Mouse (Mus musculus): ENCODE measurements at regions not wholly inside any gene's neighbourhood (a gene's known extent, or its start where the extent isn't known, plus 50 kb on each side); places are given as distances from the start of the nearest gene placed in this dataset.

DNA sequence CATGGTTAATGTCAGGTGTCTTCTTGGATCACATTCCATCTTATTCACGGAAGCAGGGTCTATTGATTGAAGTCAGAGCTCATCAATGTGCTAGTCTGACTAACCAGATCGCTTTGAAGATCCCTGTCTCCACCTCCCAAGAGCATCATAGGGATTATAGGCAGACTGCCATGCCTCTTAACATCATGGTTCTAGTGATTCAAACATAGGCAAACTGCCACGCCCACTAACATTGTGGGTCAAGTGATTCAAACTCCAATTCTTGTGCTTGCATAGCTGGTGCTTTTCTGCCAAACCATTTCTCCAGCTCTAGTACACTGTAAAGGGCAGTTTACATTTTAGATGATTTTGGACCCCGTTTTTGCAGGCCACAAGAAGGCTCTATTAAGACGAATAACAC is 77.1 kb upstream of the Sash1 start:
- Histone ChIP-seq H3K27ac (replicated peaks; ENCODE audit: low read depth, low read length) (no peak overlapping the region), H3K4me2 (replicated peaks; ENCODE audit: low read depth, low read length, severe bottlenecking) (no peak overlapping the region), H3K36me3 (ENCODE audit: control insufficient read depth, insufficient read depth, low read length) (no peaks in the 10 kb centered on the region), H3K9me3 (ENCODE audit: control insufficient read depth, low read length) (no peaks in the 10 kb centered on the region), H3K4me1 (ENCODE audit: control insufficient read depth, insufficient read depth, low read length) (peaks cover 3% of the 10 kb centered on the region; the same call in 1 of the 2 replicates), H3K9ac (ENCODE audit: low read depth, low read length, severe bottlenecking) (no peak overlapping the region), H3K27me3 (ENCODE audit: control insufficient read depth, insufficient read depth, low read length) (no peaks in the 10 kb centered on the region), H3K4me3 (replicated peaks; ENCODE audit: low read length) (no peak overlapping the region)
- ATAC-seq (ENCODE audit: low FRiP score, low read depth) (no peak), DNase-seq (ENCODE audit: low spot score) (no peak)
- no peak for TF ChIP-seq POLR2A (IDR thresholded peaks at IDR 0.05; ENCODE audit: borderline replicate concordance, extremely low read depth, insufficient read depth, insufficient read length)
- WGBS, result 75% methylated on average over 5 of the region's 5 CpGs

DNA sequence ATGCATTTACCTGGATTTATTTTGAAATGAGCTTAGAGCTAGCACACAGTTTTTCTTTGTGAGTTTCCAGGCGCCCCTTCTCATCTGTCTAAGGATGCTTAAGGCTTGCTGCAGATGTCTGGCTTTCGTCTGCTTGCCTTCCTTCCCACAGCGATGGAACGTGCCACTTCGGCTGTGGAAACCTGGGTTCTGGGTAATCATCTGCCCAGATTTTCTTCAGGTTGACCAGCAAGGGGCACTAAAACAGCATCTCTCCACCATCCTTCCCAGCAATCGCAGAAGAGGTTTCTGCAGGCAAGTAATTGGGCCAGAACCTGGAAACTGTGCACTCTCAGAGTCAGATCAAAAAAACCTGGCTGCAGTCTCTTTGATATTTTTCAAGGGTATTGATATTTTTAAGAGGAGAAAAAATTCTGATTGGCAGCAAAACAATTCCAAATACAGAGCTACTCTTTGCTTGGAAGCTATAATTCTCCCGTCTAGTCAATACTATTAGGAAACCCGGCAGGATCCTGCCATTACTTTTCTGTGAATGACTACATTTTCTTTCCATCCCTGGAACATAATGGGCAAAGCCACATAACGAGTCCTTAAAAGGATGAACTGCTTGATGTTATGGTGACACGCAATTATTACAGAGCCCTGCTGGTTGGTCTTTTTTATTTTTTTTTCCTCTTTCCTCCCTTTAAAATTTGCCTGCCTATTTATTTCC is 75.2 kb upstream of the Sash1 start:
- H3K9ac ChIP-seq (ENCODE audit: low read depth, low read length, severe bottlenecking), result no peak overlapping the region
- no peak for TF ChIP-seq POLR2A (IDR thresholded peaks at IDR 0.05; ENCODE audit: borderline replicate concordance, extremely low read depth, insufficient read depth, insufficient read length)
- H3K36me3 ChIP-seq (ENCODE audit: control insufficient read depth, insufficient read depth, low read length), result no peaks in the 10 kb centered on the region
- no peaks in the 10 kb centered on the region for H3K9me3 ChIP-seq (ENCODE audit: control insufficient read depth, low read length)
- DNase-seq (ENCODE audit: low spot score) (no peak), ATAC-seq (ENCODE audit: low FRiP score, low read depth) (no peak)
- H3K4me2 ChIP-seq (replicated peaks; ENCODE audit: low read depth, low read length, severe bottlenecking), result no peak overlapping the region
- WGBS, result 35% methylated on average over 10 of the region's 10 CpGs
- H3K27me3 ChIP-seq (ENCODE audit: control insufficient read depth, insufficient read depth, low read length), result no peaks in the 10 kb centered on the region
- H3K4me1 ChIP-seq (ENCODE audit: control insufficient read depth, insufficient read depth, low read length), result peaks cover 4% of the 10 kb centered on the region; the same call in 1 of the 2 replicates
- no peak overlapping the region for H3K27ac ChIP-seq (replicated peaks; ENCODE audit: low read depth, low read length)
- H3K4me3 ChIP-seq (replicated peaks; ENCODE audit: low read length), result no peak overlapping the region

DNA sequence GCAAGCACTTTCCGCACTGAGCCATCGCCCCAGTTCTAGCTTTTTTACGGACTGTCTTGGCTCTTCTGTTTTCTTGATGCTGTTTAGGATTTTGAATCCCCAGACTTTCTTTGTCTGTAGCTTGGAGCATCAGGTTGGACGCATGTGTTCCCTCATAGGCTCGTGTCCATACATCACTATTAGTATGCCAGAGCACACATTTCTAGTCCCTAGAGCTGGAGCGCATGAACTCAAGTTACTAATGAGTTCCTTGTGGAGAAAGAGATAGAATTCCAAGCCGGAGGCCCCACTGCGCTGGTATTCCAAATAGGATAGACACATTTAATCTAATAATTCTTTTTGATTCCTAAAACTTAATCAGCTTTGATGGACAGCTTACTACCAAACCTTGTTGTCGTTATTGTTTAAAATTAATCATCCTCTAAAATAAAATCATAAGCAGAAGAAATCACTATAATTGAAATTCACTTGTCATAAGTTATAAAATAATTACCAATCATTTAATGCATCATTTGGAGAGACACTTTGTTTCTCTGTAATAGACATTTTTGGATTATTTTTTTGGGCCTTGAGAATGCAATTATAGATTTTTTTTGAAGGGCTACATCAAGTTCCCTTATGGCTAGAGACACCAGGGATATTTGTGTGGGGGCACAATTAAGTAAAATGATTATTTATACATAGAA is 74.5 kb upstream of the Sash1 start:
- H3K27me3 ChIP-seq (ENCODE audit: control insufficient read depth, insufficient read depth, low read length), result no peaks in the 10 kb centered on the region
- peaks cover 10% of the 10 kb centered on the region; the same call in 1 of the 2 replicates for H3K4me1 ChIP-seq (ENCODE audit: control insufficient read depth, insufficient read depth, low read length)
- no peak overlapping the region for H3K4me3 ChIP-seq (replicated peaks; ENCODE audit: low read length)
- no peaks in the 10 kb centered on the region for H3K9me3 ChIP-seq (ENCODE audit: control insufficient read depth, low read length)
- TF ChIP-seq POLR2A (IDR thresholded peaks at IDR 0.05; ENCODE audit: borderline replicate concordance, extremely low read depth, insufficient read depth, insufficient read length), result no peak
- no peak overlapping the region for H3K27ac ChIP-seq (replicated peaks; ENCODE audit: low read depth, low read length)
- no peak overlapping the region for H3K9ac ChIP-seq (ENCODE audit: low read depth, low read length, severe bottlenecking)
- 49% methylated on average over 9 of the region's 9 CpGs for WGBS
- ATAC-seq (ENCODE audit: low FRiP score, low read depth), result peak; percentile 29; the same call in 1 of the 2 replicates
- no peaks in the 10 kb centered on the region for H3K36me3 ChIP-seq (ENCODE audit: control insufficient read depth, insufficient read depth, low read length)
- H3K4me2 ChIP-seq (replicated peaks; ENCODE audit: low read depth, low read length, severe bottlenecking), result no peak overlapping the region
- no peak for DNase-seq (ENCODE audit: low spot score)

DNA sequence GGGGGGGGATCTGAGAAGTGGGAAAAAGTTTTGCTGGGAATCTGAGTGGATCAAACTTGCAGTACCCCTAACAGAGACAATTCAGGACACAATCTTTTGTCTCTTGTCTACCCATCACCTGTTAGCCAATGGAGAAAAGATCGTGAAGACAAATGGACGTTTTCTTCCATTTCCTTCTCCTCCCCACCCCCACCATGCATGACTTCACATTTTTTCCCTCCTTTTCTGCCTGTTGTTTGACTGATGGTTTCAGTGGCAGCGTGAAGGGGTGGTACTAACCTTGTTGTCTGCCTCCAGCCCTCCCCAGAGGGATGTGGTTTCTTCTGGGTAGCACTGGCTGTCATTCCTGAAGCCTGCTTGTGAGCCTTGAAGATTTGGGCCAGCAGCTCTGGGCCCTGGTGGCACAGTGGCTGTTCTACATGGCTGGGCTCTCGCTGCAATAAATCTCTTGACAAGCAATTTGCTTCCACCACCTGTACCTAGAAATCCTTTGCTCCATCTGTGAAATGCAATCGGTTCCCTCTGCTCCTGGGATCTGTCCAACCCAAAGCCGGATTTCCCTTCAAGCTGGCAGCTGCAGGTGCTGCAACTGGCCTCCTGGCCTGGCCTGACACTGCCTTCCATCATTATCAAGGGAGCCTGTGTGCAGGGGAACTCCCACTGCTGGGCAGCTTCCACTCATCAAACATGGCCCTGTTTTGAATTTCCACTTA is 69.8 kb upstream of the Sash1 start:
- DNase-seq (ENCODE audit: low spot score), result no peak
- no peak overlapping the region for H3K4me2 ChIP-seq (replicated peaks; ENCODE audit: low read depth, low read length, severe bottlenecking)
- no peak overlapping the region for H3K27ac ChIP-seq (replicated peaks; ENCODE audit: low read depth, low read length)

DNA sequence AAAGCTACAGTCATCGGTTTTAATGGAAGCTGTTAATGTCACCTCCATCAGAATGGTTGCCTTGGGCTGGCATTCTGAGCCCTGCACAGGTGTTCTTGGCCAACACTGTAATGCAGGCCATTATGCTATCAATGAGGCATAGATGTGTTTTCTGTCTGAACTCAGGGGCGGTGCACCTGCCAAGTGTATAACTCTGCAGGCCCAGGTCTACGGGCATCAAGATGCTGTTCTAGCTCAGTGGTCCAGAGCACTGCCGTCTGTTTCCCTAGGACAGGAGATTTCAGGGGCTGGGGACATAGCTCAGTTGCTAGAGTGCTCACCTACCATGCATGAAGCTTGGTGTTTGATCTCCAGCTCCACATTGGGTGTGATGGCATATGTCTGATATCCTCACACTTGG is 68.1 kb upstream of the Sash1 start:
- Histone ChIP-seq H3K4me2 (replicated peaks; ENCODE audit: low read depth, low read length, severe bottlenecking) (no peak overlapping the region), H3K27ac (replicated peaks; ENCODE audit: low read depth, low read length) (no peak overlapping the region), H3K4me3 (replicated peaks; ENCODE audit: low read length) (no peak overlapping the region), H3K27me3 (ENCODE audit: control insufficient read depth, insufficient read depth, low read length) (no peaks in the 10 kb centered on the region), H3K9ac (ENCODE audit: low read depth, low read length, severe bottlenecking) (no peak overlapping the region), H3K4me1 (ENCODE audit: control insufficient read depth, insufficient read depth, low read length) (peaks cover 19% of the 10 kb centered on the region), H3K36me3 (ENCODE audit: control insufficient read depth, insufficient read depth, low read length) (no peaks in the 10 kb centered on the region), H3K9me3 (ENCODE audit: control insufficient read depth, low read length) (no peaks in the 10 kb centered on the region)
- no peak for ATAC-seq (ENCODE audit: low FRiP score, low read depth)
- 84% methylated on average over 4 of the region's 4 CpGs for WGBS
- DNase-seq (ENCODE audit: low spot score), result no peak
- no peak for TF ChIP-seq POLR2A (IDR thresholded peaks at IDR 0.05; ENCODE audit: borderline replicate concordance, extremely low read depth, insufficient read depth, insufficient read length)

More for the DNA sequence above, 69.8 kb upstream of the Sash1 start:
- no peaks in the 10 kb centered on the region for H3K27me3 ChIP-seq (ENCODE audit: control insufficient read depth, insufficient read depth, low read length)
- no peak for TF ChIP-seq POLR2A (IDR thresholded peaks at IDR 0.05; ENCODE audit: borderline replicate concordance, extremely low read depth, insufficient read depth, insufficient read length)
- no peaks in the 10 kb centered on the region for H3K36me3 ChIP-seq (ENCODE audit: control insufficient read depth, insufficient read depth, low read length)
- H3K9me3 ChIP-seq (ENCODE audit: control insufficient read depth, low read length), result no peaks in the 10 kb centered on the region
- no peak overlapping the region for H3K9ac ChIP-seq (ENCODE audit: low read depth, low read length, severe bottlenecking)
- H3K4me1 ChIP-seq (ENCODE audit: control insufficient read depth, insufficient read depth, low read length), result peaks cover 18% of the 10 kb centered on the region
- ATAC-seq (ENCODE audit: low FRiP score, low read depth), result no peak
- H3K4me3 ChIP-seq (replicated peaks; ENCODE audit: low read length), result no peak overlapping the region
- WGBS, result 40% methylated on average over 6 of the region's 6 CpGs
